Mouse (Mus musculus) forebrain, embryonic 13.5 days (tissue): Measurements from ENCODE around the gene Kcnh7. TPM values are rescaled to one million over a fixed set of nuclear protein-coding genes. Genes with fewer than 3 reads are reported as not detected.

Experiments used
- ATAC-seq: fragments of 200-750 bp; cut with Nextera tagmentation; 2 replicates; pipeline ENCODE4 v1.8.0; 2017
- H3K27ac ChIP-seq: fragments of 300-500 bp; sonication (generic); 2 replicates; pipeline ENCODE4 v1.5.1; 2015; ENCODE audit warnings: inconsistent platforms, mild to moderate bottlenecking, moderate library complexity
- H3K27me3 ChIP-seq: fragments of 300-500 bp; sonication (generic); 2 replicates; pipeline ENCODE4 v1.6.1; 2015; ENCODE audit warnings: mild to moderate bottlenecking, inconsistent platforms
- H3K36me3 ChIP-seq: fragments of 300-500 bp; sonication (generic); 2 replicates; pipeline ENCODE4 v1.6.1; 2015; ENCODE audit warnings: mild to moderate bottlenecking, inconsistent platforms; ENCODE audit not compliant: poor library complexity, severe bottlenecking
- H3K4me1 ChIP-seq: fragments of 300-500 bp; sonication (generic); 2 replicates; pipeline ENCODE4 v1.6.1; 2015; ENCODE audit warnings: inconsistent platforms
- H3K4me2 ChIP-seq: fragments of 300-500 bp; sonication (generic); 2 replicates; pipeline ENCODE4 v1.6.1; 2015; ENCODE audit warnings: inconsistent platforms, mild to moderate bottlenecking, moderate library complexity
- H3K4me3 ChIP-seq: fragments of 300-500 bp; sonication (generic); 2 replicates; pipeline ENCODE4 v1.5.1; 2015; ENCODE audit warnings: mild to moderate bottlenecking, inconsistent platforms
- H3K9ac ChIP-seq: fragments of 300-500 bp; sonication (generic); 2 replicates; pipeline ENCODE4 v1.6.1; 2015; ENCODE audit warnings: mild to moderate bottlenecking, inconsistent platforms
- H3K9me3 ChIP-seq: fragments of 300-500 bp; sonication (generic); replicated peaks from 2 replicates; pipeline ENCODE4 v1.6.1; 2016; ENCODE audit warnings: inconsistent platforms
- WGBS: fragments of 180-500 bp; shearing (Covaris S2); methylation state at CpG from one replicate; pipeline ENCODE4 v1.1.7; 2015; 5-methylcytosine and 5-hydroxymethylcytosine counted together
- polyA plus RNA-seq: library from polyadenylated mRNA; unstranded; fragments of >200 nt; fragmentation: Nextera tagmentation; extraction: Ambion mirVana; gene quantifications from 2 replicates; pipeline ENCODE4 v1.2.1, GENCODE M21; 2015

The Kcnh7 gene
- polyA plus RNA-seq, 1 experiment from 2014 or later, result 9.5 TPM

DNA sequence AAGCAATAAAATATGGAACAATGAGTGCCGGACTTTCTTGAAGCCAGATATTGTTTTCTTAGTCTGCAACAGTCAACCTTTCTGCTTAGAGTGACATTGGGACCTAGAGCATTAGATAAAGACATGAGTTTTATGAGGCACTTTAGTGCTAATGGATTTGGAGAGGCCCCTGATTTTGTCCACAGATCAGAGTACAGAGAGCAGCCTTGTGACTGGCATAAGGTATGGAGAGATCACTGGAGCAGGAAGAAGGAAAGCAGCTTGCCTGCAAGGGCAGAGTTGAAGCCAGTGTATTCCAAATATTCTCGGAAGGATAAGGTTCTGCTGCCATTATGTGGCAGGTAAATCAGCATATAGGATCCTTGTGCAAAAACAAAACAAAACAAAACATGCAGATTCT lies 93.6 kb downstream of the Kcnh7 start:
- no peak overlapping the region for H3K9ac ChIP-seq
- ATAC-seq, result no peak
- no peaks in the 10 kb centered on the region for H3K4me1 ChIP-seq
- no peaks in the 10 kb centered on the region for H3K9me3 ChIP-seq
- H3K36me3 ChIP-seq, result no peaks in the 10 kb centered on the region
- WGBS, result 92% methylated on average over 2 of the region's 2 CpGs
- no peak overlapping the region for H3K4me3 ChIP-seq
- no peak overlapping the region for H3K4me2 ChIP-seq
- H3K27ac ChIP-seq, result no peak overlapping the region
- no peaks in the 10 kb centered on the region for H3K27me3 ChIP-seq

DNA sequence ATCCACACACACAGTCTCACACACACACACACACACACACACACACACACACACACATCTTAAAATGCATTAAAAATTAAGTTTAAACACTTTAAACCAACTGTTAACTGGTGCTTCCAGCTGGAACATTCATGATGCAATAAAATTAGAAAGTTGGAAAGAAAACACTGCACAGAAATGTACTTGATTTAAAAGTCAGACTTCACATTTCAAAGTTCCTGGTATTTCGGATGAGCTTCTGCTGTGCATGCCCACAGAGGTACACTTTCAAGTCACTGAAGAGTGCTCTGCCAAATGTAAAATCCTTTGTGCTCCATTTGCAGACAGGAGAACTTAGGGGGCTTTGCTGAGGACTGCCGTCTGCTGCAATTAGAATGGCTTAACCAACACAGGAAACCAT lies 125.7 kb downstream of the Kcnh7 start:
- Histone ChIP-seq H3K9ac (no peak overlapping the region), H3K4me3 (no peak overlapping the region), H3K4me2 (no peak overlapping the region), H3K9me3 (no peaks in the 10 kb centered on the region), H3K4me1 (no peaks in the 10 kb centered on the region), H3K27me3 (no peaks in the 10 kb centered on the region), H3K36me3 (no peaks in the 10 kb centered on the region), H3K27ac (no peak overlapping the region)
- no peak for ATAC-seq
- 92% methylated on average over 2 of the region's 2 CpGs for WGBS

DNA sequence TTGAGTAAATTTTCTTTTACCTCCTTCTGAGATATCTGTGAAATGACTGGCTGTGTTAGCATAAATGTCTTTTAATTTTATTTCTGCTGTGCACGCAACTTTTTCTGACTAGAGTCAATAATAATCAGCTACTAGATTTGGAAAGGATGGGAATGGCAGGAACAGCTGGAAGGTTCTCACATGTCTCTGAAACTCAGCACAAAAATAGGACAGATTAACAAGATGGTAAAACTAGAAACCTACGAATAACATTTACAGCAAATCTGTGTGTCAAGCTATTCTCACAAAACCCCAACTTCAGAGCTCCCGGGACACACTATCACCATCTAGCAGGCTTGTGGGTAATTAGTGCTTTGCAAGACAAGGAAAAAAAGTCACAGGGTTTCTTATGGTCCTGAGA lies 134.2 kb downstream of the Kcnh7 start:
- no peak overlapping the region for H3K9ac ChIP-seq
- WGBS, result 86% methylated on average over 3 of the region's 3 CpGs
- 0 out of 2 replicates have a peak, but pooled peaks cover 3% of the 10 kb centered on the region for H3K4me1 ChIP-seq
- H3K27me3 ChIP-seq, result no peaks in the 10 kb centered on the region
- H3K4me2 ChIP-seq, result no peak overlapping the region
- no peaks in the 10 kb centered on the region for H3K36me3 ChIP-seq
- H3K4me3 ChIP-seq, result no peak overlapping the region
- no peaks in the 10 kb centered on the region for H3K9me3 ChIP-seq
- H3K27ac ChIP-seq, result no peak overlapping the region
- no peak for ATAC-seq

DNA sequence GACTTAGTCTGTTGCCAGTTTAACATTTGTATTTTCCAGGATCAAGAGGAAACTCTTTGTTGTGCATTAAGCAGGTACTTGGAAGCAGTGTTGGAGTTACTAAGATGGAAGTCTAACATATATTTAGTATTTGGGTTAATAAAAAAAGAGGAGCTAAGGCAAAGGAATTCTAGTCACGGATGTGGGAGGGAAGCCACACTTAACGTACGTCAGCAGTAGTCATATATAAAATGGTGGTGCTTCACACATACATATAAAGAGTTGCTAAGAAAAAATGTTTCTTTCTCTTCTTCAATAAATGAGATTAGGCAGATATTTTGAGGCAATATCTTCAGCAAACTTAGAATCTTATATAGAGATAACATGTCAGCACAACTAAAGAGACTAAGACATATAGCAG lies 144.4 kb downstream of the Kcnh7 start:
- H3K27ac ChIP-seq, result no peak overlapping the region
- H3K27me3 ChIP-seq, result no peaks in the 10 kb centered on the region
- no peaks in the 10 kb centered on the region for H3K4me1 ChIP-seq
- no peak overlapping the region for H3K4me3 ChIP-seq
- ATAC-seq, result no peak
- H3K36me3 ChIP-seq, result no peaks in the 10 kb centered on the region
- H3K9me3 ChIP-seq, result no peaks in the 10 kb centered on the region
- 94% methylated on average over 3 of the region's 3 CpGs for WGBS
- H3K4me2 ChIP-seq, result no peak overlapping the region
- H3K9ac ChIP-seq, result no peak overlapping the region

DNA sequence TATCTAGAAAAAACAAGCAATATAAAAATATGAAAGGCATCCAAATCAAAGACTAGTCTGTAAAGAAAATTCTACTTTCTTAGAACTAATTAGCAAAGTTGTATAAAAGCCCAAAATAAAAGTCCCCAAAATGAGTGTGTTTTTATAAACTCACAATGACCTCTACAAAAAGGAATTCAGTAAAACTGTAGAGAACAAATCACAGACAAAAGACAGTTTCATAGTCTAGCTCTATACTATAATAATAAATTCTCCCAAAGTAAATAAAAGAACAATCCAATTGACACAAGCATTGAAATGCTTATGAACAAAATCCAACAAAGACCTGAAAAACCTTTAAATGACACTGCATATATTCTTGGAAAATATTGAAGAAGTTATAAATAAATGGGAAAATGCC lies 169.2 kb downstream of the Kcnh7 start:
- Histone ChIP-seq H3K27me3 (no peaks in the 10 kb centered on the region), H3K4me2 (no peak overlapping the region), H3K36me3 (no peaks in the 10 kb centered on the region), H3K4me1 (no peaks in the 10 kb centered on the region), H3K9me3 (no peaks in the 10 kb centered on the region), H3K4me3 (no peak overlapping the region), H3K9ac (no peak overlapping the region), H3K27ac (no peak overlapping the region)
- no peak for ATAC-seq

DNA sequence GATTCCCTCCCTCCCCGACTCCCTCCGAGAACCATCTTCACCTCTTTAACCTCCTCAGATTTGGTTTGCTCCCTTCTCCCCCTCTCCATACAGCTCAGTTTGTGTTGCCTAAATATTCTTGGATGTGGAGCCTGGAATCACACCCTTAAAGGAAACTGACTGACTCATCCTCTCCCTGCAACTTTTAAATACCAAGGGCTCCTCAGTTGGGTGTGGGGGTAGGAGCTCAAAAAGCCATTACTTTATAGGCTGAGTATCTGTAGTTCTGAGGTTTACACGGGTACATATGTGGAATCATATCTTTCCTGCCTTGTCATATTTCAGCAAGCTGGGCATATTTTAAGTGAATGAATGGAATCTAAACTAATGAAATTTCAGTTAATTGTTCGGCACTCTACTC lies 174.9 kb downstream of the Kcnh7 start:
- 94% methylated on average over 4 of the region's 4 CpGs for WGBS
- no peaks in the 10 kb centered on the region for H3K9me3 ChIP-seq
- H3K36me3 ChIP-seq, result no peaks in the 10 kb centered on the region
- no peak for ATAC-seq
- no peak overlapping the region for H3K4me2 ChIP-seq
- no peak overlapping the region for H3K4me3 ChIP-seq
- H3K9ac ChIP-seq, result no peak overlapping the region
- no peaks in the 10 kb centered on the region for H3K27me3 ChIP-seq
- H3K27ac ChIP-seq, result no peak overlapping the region
- H3K4me1 ChIP-seq, result no peaks in the 10 kb centered on the region

DNA sequence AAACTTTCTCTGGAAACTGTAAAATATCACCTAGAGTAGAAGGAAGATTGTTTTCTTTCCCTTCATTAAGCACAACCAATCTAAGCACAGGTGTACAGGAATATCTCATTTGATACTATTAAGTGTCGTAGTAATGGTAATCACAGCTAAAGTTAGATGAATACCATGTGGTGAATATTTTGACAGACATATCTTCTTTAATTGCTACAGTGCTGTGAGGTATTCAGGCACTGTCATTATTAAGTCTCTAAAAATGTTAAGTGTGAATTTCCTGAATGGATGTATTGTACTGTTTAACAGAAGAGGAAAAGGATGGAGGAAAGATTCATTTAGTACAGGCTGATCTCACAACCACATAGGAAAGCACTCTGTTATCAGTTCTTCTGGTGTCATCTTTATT lies 181.3 kb downstream of the Kcnh7 start:
- H3K36me3 ChIP-seq, result no peaks in the 10 kb centered on the region
- H3K27me3 ChIP-seq, result no peaks in the 10 kb centered on the region
- H3K9me3 ChIP-seq, result no peaks in the 10 kb centered on the region
- 0 out of 2 replicates have a peak, but pooled peaks cover 2% of the 10 kb centered on the region for H3K4me1 ChIP-seq
- no peak overlapping the region for H3K4me2 ChIP-seq
- WGBS, result 76% methylated on average over 1 of the region's 1 CpGs
- no peak overlapping the region for H3K4me3 ChIP-seq
- no peak overlapping the region for H3K9ac ChIP-seq
- peak; percentile 27; the same call in 1 of the 2 replicates for ATAC-seq
- H3K27ac ChIP-seq, result no peak overlapping the region

DNA sequence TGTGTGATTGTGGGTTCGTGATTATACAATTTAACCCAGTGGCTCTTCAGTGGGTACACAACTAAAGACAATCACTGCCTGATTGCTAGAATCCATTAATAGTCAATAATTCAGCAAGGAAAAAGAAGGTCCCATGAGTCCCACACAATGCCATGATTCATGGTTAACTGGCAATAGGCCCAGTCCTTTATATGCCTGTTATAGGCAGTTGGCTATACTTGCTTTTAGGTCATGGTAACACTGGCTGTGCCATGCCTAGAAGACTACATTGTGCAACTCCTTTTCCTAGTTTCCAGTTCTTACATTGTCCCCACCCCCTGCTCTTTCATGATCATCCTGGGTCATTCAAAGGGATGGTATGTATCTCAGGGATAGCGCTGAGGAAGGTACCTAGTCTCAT lies 186.4 kb downstream of the Kcnh7 start:
- no peak overlapping the region for H3K27ac ChIP-seq
- ATAC-seq, result no peak
- 87% methylated on average over 2 of the region's 2 CpGs for WGBS

DNA sequence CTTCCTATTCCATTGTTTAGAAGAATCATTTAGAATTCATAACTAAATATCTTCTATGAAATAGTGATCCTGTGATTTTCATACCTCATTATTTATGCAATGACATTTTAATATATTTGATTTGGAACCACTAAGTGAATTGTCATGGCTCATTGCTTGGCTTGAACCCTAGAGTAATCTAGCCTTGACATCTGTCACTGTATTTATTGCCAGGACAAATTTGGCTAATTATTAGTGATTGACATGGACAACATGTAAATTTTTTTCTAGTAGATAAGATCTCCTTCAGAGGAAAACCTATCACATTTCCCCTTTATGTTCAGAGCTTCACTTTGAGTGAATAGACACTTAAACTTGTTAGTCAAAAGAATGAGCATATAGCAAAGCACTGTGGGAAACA lies 195.5 kb downstream of the Kcnh7 start:
- H3K9ac ChIP-seq, result no peak overlapping the region
- no peaks in the 10 kb centered on the region for H3K27me3 ChIP-seq
- H3K27ac ChIP-seq, result no peak overlapping the region
- H3K4me2 ChIP-seq, result no peak overlapping the region
- no peak overlapping the region for H3K4me3 ChIP-seq
- H3K9me3 ChIP-seq, result no peaks in the 10 kb centered on the region
- no peaks in the 10 kb centered on the region for H3K4me1 ChIP-seq
- no peaks in the 10 kb centered on the region for H3K36me3 ChIP-seq
- no peak for ATAC-seq

More for the DNA sequence above, 186.4 kb downstream of the Kcnh7 start:
- Histone ChIP-seq H3K4me3 (no peak overlapping the region), H3K9me3 (no peaks in the 10 kb centered on the region), H3K9ac (no peak overlapping the region), H3K4me1 (0 out of 2 replicates have a peak, but pooled peaks cover 4% of the 10 kb centered on the region), H3K36me3 (no peaks in the 10 kb centered on the region), H3K27me3 (no peaks in the 10 kb centered on the region), H3K4me2 (no peak overlapping the region)

DNA sequence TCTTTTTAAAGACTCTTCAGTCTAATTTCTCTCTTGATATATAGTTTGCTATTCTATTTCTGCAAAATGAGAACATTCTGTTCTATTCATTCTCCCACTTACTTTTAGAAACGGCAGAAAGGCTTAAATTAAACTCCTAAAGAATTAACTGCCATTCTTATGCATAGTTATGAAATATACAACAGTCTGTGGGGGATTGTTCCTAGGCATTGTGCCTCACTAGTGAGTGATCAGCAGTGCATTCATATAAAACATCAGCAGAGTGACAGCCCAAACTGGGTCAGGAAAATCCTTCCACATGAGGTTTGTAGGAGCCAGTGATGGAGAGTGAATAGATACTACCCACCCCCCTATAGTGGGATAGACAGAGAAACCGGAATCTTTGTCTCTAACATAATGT lies 200.2 kb downstream of the Kcnh7 start:
- 48% methylated on average over 2 of the region's 2 CpGs for WGBS
- ATAC-seq, result no peak
- no peaks in the 10 kb centered on the region for H3K4me1 ChIP-seq
- no peak overlapping the region for H3K4me3 ChIP-seq
- no peak overlapping the region for H3K27ac ChIP-seq
- H3K4me2 ChIP-seq, result no peak overlapping the region
- no peaks in the 10 kb centered on the region for H3K9me3 ChIP-seq
- H3K27me3 ChIP-seq, result no peaks in the 10 kb centered on the region
- no peaks in the 10 kb centered on the region for H3K36me3 ChIP-seq
- no peak overlapping the region for H3K9ac ChIP-seq

DNA sequence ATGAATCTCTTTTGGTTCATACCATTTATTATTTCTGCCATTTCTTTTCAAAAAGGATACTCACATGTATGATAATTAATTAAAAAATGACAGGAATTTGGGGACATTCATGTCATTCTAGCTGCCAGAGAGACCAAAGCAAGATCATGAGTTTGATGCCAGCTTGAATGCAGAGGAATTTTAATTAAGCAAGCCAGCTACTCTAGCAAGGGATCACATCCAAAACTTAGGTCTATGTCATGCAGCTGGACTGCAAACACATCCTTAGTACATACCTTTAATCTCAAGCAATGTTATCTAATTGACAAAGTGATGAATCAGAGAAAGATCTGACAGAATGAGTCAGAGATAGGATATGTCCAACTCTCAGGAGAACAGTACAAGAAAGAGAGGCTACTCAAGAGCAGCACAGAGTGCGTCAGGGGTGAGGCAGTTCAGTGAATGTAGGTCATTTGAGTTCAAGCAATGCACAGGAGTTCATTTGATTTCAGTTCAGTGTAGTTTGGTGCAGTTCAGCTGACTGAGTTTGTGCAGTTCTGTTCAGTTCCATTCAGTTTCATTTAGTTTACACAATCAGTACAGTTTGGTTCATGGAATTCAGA lies 248.7 kb downstream of the Kcnh7 start:
- Histone ChIP-seq H3K4me2 (no peak overlapping the region), H3K36me3 (no peaks in the 10 kb centered on the region), H3K4me1 (no peaks in the 10 kb centered on the region), H3K27ac (no peak overlapping the region), H3K27me3 (no peaks in the 10 kb centered on the region), H3K4me3 (no peak overlapping the region), H3K9ac (no peak overlapping the region), H3K9me3 (no peaks in the 10 kb centered on the region)
- WGBS, result 79% methylated on average over 1 of the region's 1 CpGs
- ATAC-seq, result no peak

DNA sequence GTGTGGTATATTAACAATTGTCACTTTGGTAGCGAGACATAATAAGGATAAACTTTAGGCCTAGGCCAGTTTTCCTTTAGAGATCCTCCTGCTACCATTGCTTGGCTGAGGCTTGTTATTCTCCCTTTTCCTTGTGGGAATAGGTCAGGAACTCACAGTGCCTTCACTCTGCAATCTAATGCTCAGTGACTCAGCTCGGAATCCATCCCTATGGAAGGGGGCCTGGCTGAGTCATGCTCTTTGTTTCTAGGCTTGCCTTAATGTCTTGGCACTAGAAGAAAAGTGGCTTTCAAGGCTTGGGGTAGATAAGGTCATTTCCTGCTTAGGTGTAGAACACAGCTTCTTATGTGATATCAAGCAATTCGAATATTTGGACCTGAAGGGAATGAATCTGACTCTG lies 255.6 kb downstream of the Kcnh7 start:
- no peaks in the 10 kb centered on the region for H3K27me3 ChIP-seq
- no peak overlapping the region for H3K4me2 ChIP-seq
- H3K36me3 ChIP-seq, result no peaks in the 10 kb centered on the region
- H3K9me3 ChIP-seq, result no peaks in the 10 kb centered on the region
- H3K9ac ChIP-seq, result no peak overlapping the region
- no peak for ATAC-seq
- 83% methylated on average over 3 of the region's 3 CpGs for WGBS
- no peak overlapping the region for H3K27ac ChIP-seq
- H3K4me1 ChIP-seq, result no peaks in the 10 kb centered on the region
- H3K4me3 ChIP-seq, result no peak overlapping the region

DNA sequence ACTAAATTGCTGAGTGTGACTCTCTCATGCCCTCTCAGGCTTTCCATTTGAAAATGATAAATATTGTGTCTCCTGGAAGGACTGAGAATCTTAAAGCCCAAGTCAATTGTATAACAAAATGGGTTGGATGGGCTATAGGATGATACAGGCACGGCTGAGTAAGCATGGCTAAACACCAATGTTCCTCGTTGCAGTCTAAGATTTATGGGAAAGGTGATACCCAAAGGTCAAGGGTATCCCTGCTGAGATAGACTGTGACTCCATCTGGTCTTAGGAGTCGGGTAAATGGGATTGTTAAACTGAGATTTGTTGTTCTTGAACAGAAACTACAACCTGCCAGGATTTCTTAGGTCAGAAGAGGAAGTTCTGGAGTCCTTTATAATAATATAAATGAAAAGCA lies 256.0 kb downstream of the Kcnh7 start:
- no peak overlapping the region for H3K4me2 ChIP-seq
- no peak for ATAC-seq
- no peaks in the 10 kb centered on the region for H3K9me3 ChIP-seq
- 79% methylated on average over 3 of the region's 3 CpGs for WGBS
- no peak overlapping the region for H3K9ac ChIP-seq
- no peak overlapping the region for H3K27ac ChIP-seq
- no peak overlapping the region for H3K4me3 ChIP-seq
- no peaks in the 10 kb centered on the region for H3K36me3 ChIP-seq
- H3K27me3 ChIP-seq, result no peaks in the 10 kb centered on the region
- no peaks in the 10 kb centered on the region for H3K4me1 ChIP-seq
